Mouse (Mus musculus): ENCODE measurements at regions not wholly inside any gene's neighbourhood (a gene's known extent, or its start where the extent isn't known, plus 50 kb on each side); places are given as distances from the start of the nearest gene placed in this dataset.

- no peak for DNase-seq (ENCODE audit: low spot score)
Observed at GRCm38 (mm10) chr1:185726324-185726723, 271.7 kb downstream of the Slc30a10 start.

- DNase-seq (ENCODE audit: low spot score), result no peak
Observed at GRCm38 (mm10) chr1:185726811-185727210, 272.2 kb downstream of the Slc30a10 start.

GRCm38 (mm10) chr1:185727749-185728148 is 273.1 kb downstream of the Slc30a10 start:
- no peak for DNase-seq (ENCODE audit: low spot score)

GRCm38 (mm10) chr1:185728406-185728805 is 273.8 kb downstream of the Slc30a10 start:
- DNase-seq (ENCODE audit: low spot score), result no peak

GRCm38 (mm10) chr1:185731062-185731461 is 276.4 kb downstream of the Slc30a10 start:
- no peak for DNase-seq (ENCODE audit: low spot score)

- DNase-seq (ENCODE audit: low spot score), result no peak
Observed at GRCm38 (mm10) chr1:185736773-185737172, 282.1 kb downstream of the Slc30a10 start.

- no peak for DNase-seq (ENCODE audit: low spot score)
Observed at GRCm38 (mm10) chr1:185741034-185741890, 286.6 kb downstream of the Slc30a10 start.

GRCm38 (mm10) chr1:185749251-185749650 is 294.6 kb downstream of the Slc30a10 start:
- no peak for DNase-seq (ENCODE audit: low spot score)

- no peak for DNase-seq (ENCODE audit: low spot score)
Observed at GRCm38 (mm10) chr1:185754486-185755290, 300.0 kb downstream of the Slc30a10 start.

GRCm38 (mm10) chr1:185757376-185757775 is 302.7 kb downstream of the Slc30a10 start:
- no peak for DNase-seq (ENCODE audit: low spot score)

GRCm38 (mm10) chr1:185774202-185774601 is 319.6 kb downstream of the Slc30a10 start:
- no peak for DNase-seq (ENCODE audit: low spot score)

GRCm38 (mm10) chr1:185779604-185780003 is 325.0 kb downstream of the Slc30a10 start:
- no peak for DNase-seq (ENCODE audit: low spot score)

GRCm38 (mm10) chr1:185802156-185802555 is 315.0 kb downstream of the Lyplal1 start:
- DNase-seq (ENCODE audit: low spot score), result no peak

GRCm38 (mm10) chr1:185814901-185815300 is 302.2 kb downstream of the Lyplal1 start:
- no peak for DNase-seq (ENCODE audit: low spot score)

GRCm38 (mm10) chr1:185819044-185819443 is 298.1 kb downstream of the Lyplal1 start:
- no peak for DNase-seq (ENCODE audit: low spot score)

- DNase-seq (ENCODE audit: low spot score), result no peak
Observed at GRCm38 (mm10) chr1:185822241-185822640, 294.9 kb downstream of the Lyplal1 start.

GRCm38 (mm10) chr1:185823226-185823625 is 293.9 kb downstream of the Lyplal1 start:
- no peak for DNase-seq (ENCODE audit: low spot score)

- no peak for DNase-seq (ENCODE audit: low spot score)
Observed at GRCm38 (mm10) chr1:185823956-185824355, 293.2 kb downstream of the Lyplal1 start.

GRCm38 (mm10) chr1:185827986-185828385 is 289.1 kb downstream of the Lyplal1 start:
- no peak for DNase-seq (ENCODE audit: low spot score)

GRCm38 (mm10) chr1:185828486-185828885 is 288.6 kb downstream of the Lyplal1 start:
- DNase-seq (ENCODE audit: low spot score), result no peak

- DNase-seq (ENCODE audit: low spot score), result no peak
Observed at GRCm38 (mm10) chr1:185832059-185832458, 285.1 kb downstream of the Lyplal1 start.

GRCm38 (mm10) chr1:185834171-185834570 is 282.9 kb downstream of the Lyplal1 start:
- DNase-seq (ENCODE audit: low spot score), result no peak

Measured in ovary, postnatal 10 days (tissue).